Mouse (Mus musculus) limb, embryonic 13.5 days (tissue): ENCODE results near the gene Ctdspl. TPM values are rescaled to one million over a fixed set of nuclear protein-coding genes. Genes with fewer than 3 reads are reported as not detected.
A peak's percentile ranks its signal among the peaks of the same experiment; 100 is the strongest.

Experiments
- ATAC-seq: fragments of 200-750 bp; cut with Nextera tagmentation; 2 replicates; pipeline ENCODE4 v1.8.0; 2017; ENCODE audit warnings: low read depth, moderate number of reproducible peaks, moderate TSS enrichment; ENCODE audit not compliant: low FRiP score
- H3K27ac ChIP-seq: fragments of 300-500 bp; sonication (generic); 2 replicates; pipeline ENCODE4 v1.5.1; 2015; ENCODE audit warnings: inconsistent platforms, mild to moderate bottlenecking, moderate library complexity
- H3K27me3 ChIP-seq: fragments of 300-500 bp; sonication (generic); 2 replicates; pipeline ENCODE4 v1.6.1; 2015; ENCODE audit warnings: mild to moderate bottlenecking, inconsistent platforms
- H3K36me3 ChIP-seq: fragments of 300-500 bp; sonication (generic); 2 replicates; pipeline ENCODE4 v1.6.1; 2015; ENCODE audit warnings: inconsistent platforms, mild to moderate bottlenecking, moderate library complexity
- H3K4me1 ChIP-seq: fragments of 300-500 bp; sonication (generic); 2 replicates; pipeline ENCODE4 v1.6.1; 2015; ENCODE audit warnings: inconsistent platforms
- H3K4me2 ChIP-seq: fragments of 300-500 bp; sonication (generic); replicated peaks from 2 replicates; pipeline ENCODE4 v1.6.1; 2015; ENCODE audit warnings: inconsistent platforms, mild to moderate bottlenecking, moderate library complexity
- H3K4me3 ChIP-seq: fragments of 300-500 bp; sonication (generic); 2 replicates; pipeline ENCODE4 v1.5.1; 2015; ENCODE audit warnings: moderate library complexity, mild to moderate bottlenecking, inconsistent platforms
- H3K9ac ChIP-seq: fragments of 300-500 bp; sonication (generic); 2 replicates; pipeline ENCODE4 v1.6.1; 2015; ENCODE audit warnings: mild to moderate bottlenecking, inconsistent platforms
- H3K9me3 ChIP-seq: fragments of 300-500 bp; sonication (generic); 2 replicates; pipeline ENCODE4 v1.6.1; 2016; ENCODE audit warnings: inconsistent platforms
- WGBS: fragments of 180-500 bp; shearing (Covaris S2); methylation state at CpG from one replicate; pipeline ENCODE4 v1.1.7; 2015; 5-methylcytosine and 5-hydroxymethylcytosine counted together
- polyA plus RNA-seq: library from polyadenylated mRNA; unstranded; fragments of >200 nt; fragmentation: Nextera tagmentation; extraction: Ambion mirVana; gene quantifications from 2 replicates; pipeline ENCODE4 v1.2.1, GENCODE M21; 2015

Gene Ctdspl
- polyA plus RNA-seq, 1 experiment from 2014 or later: 24.8 TPM

DNA sequence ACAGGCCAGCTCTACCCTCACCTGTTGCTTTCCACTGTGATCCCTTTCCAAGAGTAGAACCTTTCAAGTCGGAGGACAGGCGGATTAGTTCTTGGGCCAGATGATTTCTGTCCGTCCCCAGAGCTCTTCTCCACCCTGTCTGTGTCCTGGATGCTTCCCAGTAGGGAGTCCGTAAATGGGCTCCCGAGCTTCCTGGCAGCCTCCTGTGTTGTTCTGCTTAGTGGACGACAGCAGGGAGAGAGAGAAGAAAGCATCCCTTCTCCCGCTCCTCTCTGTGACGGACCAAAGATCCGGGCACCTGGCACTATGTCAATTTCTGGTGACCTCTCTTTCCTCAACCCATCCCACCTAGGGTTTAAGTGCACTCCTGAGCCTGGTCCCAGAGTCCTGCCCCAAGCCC lies 49.5 kb downstream of the Ctdspl start:
- Histone ChIP-seq H3K9me3 (no peaks in the 10 kb centered on the region), H3K36me3 (peaks cover 9% of the 10 kb centered on the region), H3K27me3 (no peaks in the 10 kb centered on the region), H3K4me1 (peaks cover 78% of the 10 kb centered on the region), H3K27ac (peak overlapping the region; percentile 77; the same call in 1 of the 2 replicates), H3K4me2 (0 out of 2 replicates have a peak overlapping the region, but pooled peaks have one; percentile 7), H3K9ac (no peak overlapping the region), H3K4me3 (no peak overlapping the region)
- 46% methylated on average over 9 of the region's 9 CpGs for WGBS
- ATAC-seq: no peak

DNA sequence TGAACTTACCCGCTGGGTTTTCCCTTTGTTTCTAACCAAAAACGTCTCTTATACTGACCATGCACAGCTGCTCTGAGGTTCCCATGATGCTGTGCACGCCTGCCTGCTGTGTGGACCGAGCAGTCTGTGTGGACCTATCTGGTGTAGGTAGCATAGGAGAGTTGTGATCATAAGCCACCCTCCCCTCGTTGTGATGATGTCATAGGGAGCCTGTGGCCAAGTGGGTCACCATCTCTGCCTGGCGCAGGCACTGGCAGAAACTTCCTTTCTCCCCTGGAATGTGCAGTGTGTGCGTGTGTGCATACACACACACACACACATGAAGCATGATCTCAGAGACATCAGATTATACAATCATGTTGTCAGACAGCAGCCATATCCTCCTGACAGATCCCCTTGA lies 50.3 kb downstream of the Ctdspl start:
- Histone ChIP-seq H3K4me2 (no peak overlapping the region), H3K27ac (peak overlapping the region; percentile 44; the same call in 1 of the 2 replicates), H3K4me1 (peaks cover 86% of the 10 kb centered on the region), H3K4me3 (no peak overlapping the region), H3K9me3 (no peaks in the 10 kb centered on the region), H3K27me3 (no peaks in the 10 kb centered on the region), H3K9ac (no peak overlapping the region), H3K36me3 (0 out of 2 replicates have a peak, but pooled peaks cover 1% of the 10 kb centered on the region)
- WGBS: 87% methylated on average over 7 of the region's 7 CpGs
- no peak for ATAC-seq

DNA sequence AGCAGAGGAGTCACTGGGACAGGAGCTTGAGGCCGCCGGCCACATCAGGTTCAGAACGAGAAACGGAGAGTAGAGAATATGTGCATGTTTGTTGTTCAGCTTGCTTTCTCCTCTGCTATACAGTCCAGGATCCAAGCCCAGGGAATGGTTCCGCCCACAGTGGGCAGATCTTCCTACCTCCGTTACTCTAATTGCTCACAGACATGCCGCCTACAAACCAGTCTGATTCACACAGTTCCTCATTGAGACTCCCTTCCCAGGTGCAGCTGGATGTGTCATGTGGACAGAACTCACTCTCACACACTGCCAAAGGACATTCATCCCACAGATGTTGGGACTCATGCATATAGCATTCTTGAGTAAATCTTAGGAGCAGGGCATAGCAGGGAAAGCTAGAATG lies 51.2 kb downstream of the Ctdspl start:
- H3K27ac ChIP-seq: peak overlapping the region; percentile 61
- H3K4me3 ChIP-seq: no peak overlapping the region
- no peak for ATAC-seq
- no peak overlapping the region for H3K9ac ChIP-seq
- 88% methylated on average over 7 of the region's 7 CpGs for WGBS
- H3K4me1 ChIP-seq: peaks cover 94% of the 10 kb centered on the region
- H3K36me3 ChIP-seq: no peaks in the 10 kb centered on the region
- no peaks in the 10 kb centered on the region for H3K9me3 ChIP-seq
- H3K4me2 ChIP-seq: no peak overlapping the region
- no peaks in the 10 kb centered on the region for H3K27me3 ChIP-seq

- Histone ChIP-seq H3K4me2 (peak overlapping the region; percentile 46), H3K4me1 (peaks cover 89% of the 10 kb centered on the region)
Observed at GRCm38 (mm10) chr9:118980411-118980823, 54.2 kb downstream of the Ctdspl start.

DNA sequence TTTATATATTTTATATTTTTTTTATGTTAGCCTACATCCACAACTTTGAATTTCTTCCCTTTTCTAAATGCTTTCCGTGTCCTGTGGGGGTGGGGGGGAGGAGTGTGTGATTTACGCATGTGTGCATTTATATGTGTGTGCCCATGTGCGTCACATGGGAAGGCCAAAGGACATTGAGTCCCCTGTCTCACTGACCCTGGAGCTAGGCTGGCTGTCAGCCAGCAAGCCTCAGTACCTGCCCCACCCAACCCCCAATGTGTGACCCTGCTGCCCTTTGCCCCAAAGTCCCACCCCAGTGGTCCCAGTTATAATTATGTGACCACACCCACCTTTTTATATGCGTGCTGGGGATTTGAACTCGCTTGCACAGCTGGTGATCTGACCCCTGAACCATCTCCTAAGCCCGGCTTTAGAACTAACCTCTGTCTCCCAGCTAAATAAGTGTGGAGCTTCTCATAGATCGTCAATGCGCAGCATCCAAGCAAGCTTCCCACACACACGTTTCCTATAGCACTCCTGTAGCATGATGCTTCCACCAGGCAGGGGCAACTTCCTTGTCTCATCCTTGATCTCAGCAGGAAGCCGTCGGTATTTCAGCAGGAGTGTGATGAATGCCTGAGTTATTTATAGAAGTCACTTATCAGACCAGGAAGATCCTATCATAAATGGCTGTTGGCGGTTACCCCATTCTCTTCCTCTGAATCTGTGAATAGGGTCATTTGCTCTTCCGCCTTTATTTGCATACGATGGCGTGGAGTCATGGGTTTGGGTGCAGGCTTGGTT lies 58.6 kb downstream of the Ctdspl start:
- Histone ChIP-seq H3K4me2 (no peak overlapping the region), H3K4me3 (no peak overlapping the region), H3K4me1 (peaks cover 89% of the 10 kb centered on the region), H3K27ac (no peak overlapping the region), H3K27me3 (no peaks in the 10 kb centered on the region), H3K36me3 (peaks cover 5% of the 10 kb centered on the region; the same call in 1 of the 2 replicates), H3K9me3 (no peaks in the 10 kb centered on the region), H3K9ac (no peak overlapping the region)
- 57% methylated on average over 15 of the region's 15 CpGs for WGBS
- no peak for ATAC-seq

More at GRCm38 (mm10) chr9:118980411-118980823, 54.2 kb downstream of the Ctdspl start:
- Histone ChIP-seq H3K36me3 (no peaks in the 10 kb centered on the region), H3K27me3 (no peaks in the 10 kb centered on the region), H3K9ac (no peak overlapping the region), H3K9me3 (no peaks in the 10 kb centered on the region), H3K4me3 (no peak overlapping the region), H3K27ac (peak overlapping the region; percentile 97)
- peak; percentile 68 for ATAC-seq
- 1% methylated on average over 4 of the region's 4 CpGs for whole genome bisulfite sequencing

- WGBS: 63% methylated on average over 11 of the region's 11 CpGs
- peaks cover 89% of the 10 kb centered on the region for H3K4me1 ChIP-seq
Observed at GRCm38 (mm10) chr9:118986286-118986685, 60.0 kb downstream of the Ctdspl start.

GRCm38 (mm10) chr9:118988787-118989580 lies 62.7 kb downstream of the Ctdspl start:
- Histone ChIP-seq H3K9ac (no peak overlapping the region), H3K4me3 (no peak overlapping the region), H3K27me3 (no peaks in the 10 kb centered on the region), H3K4me1 (peaks cover 82% of the 10 kb centered on the region), H3K4me2 (no peak overlapping the region), H3K27ac (peak overlapping the region; percentile 52; the same call in 1 of the 2 replicates), H3K9me3 (no peaks in the 10 kb centered on the region), H3K36me3 (peaks cover 9% of the 10 kb centered on the region; the same call in 1 of the 2 replicates)
- WGBS: 78% methylated on average over 11 of the region's 11 CpGs
- no peak for ATAC-seq

More at GRCm38 (mm10) chr9:118986286-118986685, 60.0 kb downstream of the Ctdspl start:
- Histone ChIP-seq H3K4me3 (no peak overlapping the region), H3K36me3 (peaks cover 5% of the 10 kb centered on the region; the same call in 1 of the 2 replicates), H3K27me3 (no peaks in the 10 kb centered on the region), H3K27ac (no peak overlapping the region), H3K9ac (no peak overlapping the region), H3K9me3 (no peaks in the 10 kb centered on the region), H3K4me2 (no peak overlapping the region)
- no peak for ATAC-seq

DNA sequence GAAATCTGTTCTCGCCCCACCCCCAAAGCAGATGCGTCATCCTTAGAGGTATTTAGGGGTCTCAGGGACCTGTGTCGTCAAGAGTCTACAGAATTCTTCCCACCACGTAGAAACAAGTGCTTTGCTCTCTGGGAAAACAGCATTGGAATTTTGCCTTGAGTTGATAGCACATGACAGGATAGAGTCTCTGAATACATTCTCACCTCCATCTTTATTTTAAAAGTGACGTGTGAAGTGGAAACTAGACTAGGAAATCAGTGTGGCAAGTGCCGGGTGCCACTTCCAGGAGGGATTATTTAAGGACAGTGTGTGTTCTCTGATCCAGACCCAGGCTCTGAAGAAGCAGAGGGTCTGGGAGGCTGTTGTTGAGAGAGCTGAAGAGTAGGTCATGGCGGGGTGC lies 64.2 kb downstream of the Ctdspl start:
- H3K9ac ChIP-seq: no peak overlapping the region
- no peak overlapping the region for H3K27ac ChIP-seq
- no peak for ATAC-seq
- H3K9me3 ChIP-seq: no peaks in the 10 kb centered on the region
- no peaks in the 10 kb centered on the region for H3K27me3 ChIP-seq
- H3K36me3 ChIP-seq: peaks cover 9% of the 10 kb centered on the region; the same call in 1 of the 2 replicates
- H3K4me2 ChIP-seq: no peak overlapping the region
- no peak overlapping the region for H3K4me3 ChIP-seq
- peaks cover 82% of the 10 kb centered on the region for H3K4me1 ChIP-seq
- WGBS: 81% methylated on average over 7 of the region's 7 CpGs

GRCm38 (mm10) chr9:118991750-118992585 lies 65.7 kb downstream of the Ctdspl start:
- H3K27me3 ChIP-seq: no peaks in the 10 kb centered on the region
- no peaks in the 10 kb centered on the region for H3K9me3 ChIP-seq
- no peak overlapping the region for H3K27ac ChIP-seq
- no peak overlapping the region for H3K4me3 ChIP-seq
- peaks cover 74% of the 10 kb centered on the region for H3K4me1 ChIP-seq
- H3K4me2 ChIP-seq: no peak overlapping the region
- ATAC-seq: no peak
- 86% methylated on average over 21 of the region's 21 CpGs for WGBS
- no peak overlapping the region for H3K9ac ChIP-seq
- H3K36me3 ChIP-seq: peaks cover 9% of the 10 kb centered on the region; the same call in 1 of the 2 replicates

DNA sequence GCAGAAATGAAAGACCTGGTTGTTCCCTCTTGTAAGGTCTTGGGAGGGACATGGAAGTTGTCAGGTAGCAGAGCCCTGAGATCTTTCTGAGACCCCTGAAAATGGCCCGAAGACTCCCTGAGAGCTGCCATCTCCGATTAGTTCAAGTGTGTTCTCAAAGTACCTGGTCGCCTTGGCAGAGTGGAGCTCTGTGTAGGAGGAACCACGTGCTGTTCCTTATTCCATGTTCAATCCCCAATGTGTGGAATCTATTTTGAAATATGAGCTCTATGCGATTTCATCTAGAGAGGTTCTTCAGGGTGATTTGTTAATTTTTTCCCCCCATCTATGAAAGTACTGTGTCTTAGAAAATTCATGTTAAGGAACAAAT lies 66.3 kb downstream of the Ctdspl start:
- WGBS: 86% methylated on average over 5 of the region's 5 CpGs
- no peak for ATAC-seq
- H3K36me3 ChIP-seq: peaks cover 9% of the 10 kb centered on the region; the same call in 1 of the 2 replicates
- no peaks in the 10 kb centered on the region for H3K27me3 ChIP-seq
- H3K9ac ChIP-seq: no peak overlapping the region
- peaks cover 74% of the 10 kb centered on the region for H3K4me1 ChIP-seq
- H3K9me3 ChIP-seq: no peaks in the 10 kb centered on the region
- H3K4me3 ChIP-seq: no peak overlapping the region
- H3K27ac ChIP-seq: no peak overlapping the region
- no peak overlapping the region for H3K4me2 ChIP-seq

DNA sequence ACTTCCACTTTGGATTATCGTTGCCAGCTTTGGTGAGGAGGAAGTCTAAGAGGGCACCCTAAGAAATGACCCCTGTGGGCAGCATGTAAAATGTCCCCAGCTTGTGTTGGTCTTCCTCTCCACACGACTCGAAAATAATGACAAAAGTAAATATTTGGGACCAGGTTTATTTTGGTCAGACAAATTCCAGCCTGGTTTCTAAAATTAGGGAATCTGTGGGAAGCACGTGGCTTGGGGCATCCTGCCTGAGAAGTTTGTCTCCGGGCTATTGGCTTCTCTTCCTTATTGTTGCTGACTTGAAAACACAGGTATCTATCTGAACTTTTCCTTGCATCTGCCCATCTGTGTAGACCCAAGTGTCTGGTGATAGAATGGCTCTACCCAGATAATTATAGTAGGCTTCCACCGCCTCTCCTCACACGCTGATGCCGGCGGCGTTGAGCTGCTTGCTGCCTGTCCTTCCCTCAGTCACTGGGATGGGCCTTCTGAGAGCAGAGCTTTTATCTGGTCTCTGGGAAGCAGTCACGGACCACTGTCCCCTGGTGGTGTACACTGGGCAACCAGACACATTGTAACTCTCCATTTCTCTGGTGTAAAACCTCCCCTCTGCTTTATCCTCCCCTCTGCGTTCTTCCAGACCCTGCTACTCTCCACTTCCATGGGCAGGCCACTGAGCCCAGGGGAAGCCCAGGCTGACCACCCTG lies 68.4 kb downstream of the Ctdspl start:
- H3K27ac ChIP-seq: no peak overlapping the region; the same call in 1 of the 2 replicates
- H3K4me1 ChIP-seq: peaks cover 64% of the 10 kb centered on the region
- H3K4me2 ChIP-seq: no peak overlapping the region
- H3K27me3 ChIP-seq: no peaks in the 10 kb centered on the region
- H3K9me3 ChIP-seq: no peaks in the 10 kb centered on the region
- ATAC-seq: no peak
- peaks cover 5% of the 10 kb centered on the region; the same call in 1 of the 2 replicates for H3K36me3 ChIP-seq
- H3K9ac ChIP-seq: no peak overlapping the region
- no peak overlapping the region for H3K4me3 ChIP-seq
- WGBS: 83% methylated on average over 12 of the region's 12 CpGs
